Mouse (Mus musculus) limb, embryonic 11.5 days (tissue): ENCODE data around the gene Nip7. TPM values are rescaled to one million over a fixed set of nuclear protein-coding genes. Genes with fewer than 3 reads are reported as not detected.
A peak's percentile ranks its signal among the peaks of the same experiment; 100 is the strongest.

Source experiments
- ATAC-seq: fragments of 200-750 bp; cut with Nextera tagmentation; 2 replicates; pipeline ENCODE4 v1.8.0; 2017; ENCODE audit warnings: low read depth; ENCODE audit not compliant: insufficient number of reproducible peaks, low FRiP score, low TSS enrichment
- DNase-seq: peaks from one replicate; pipeline ENCODE4 v3.0.0-alpha.2; 2015; ENCODE audit warnings: low spot score
- H3K27ac ChIP-seq: fragments of 300-500 bp; sonication (generic); replicated peaks from 2 replicates; pipeline ENCODE4 v1.5.1; 2014; ENCODE audit warnings: low read depth, mild to moderate bottlenecking, low read length
- H3K27me3 ChIP-seq: fragments of 300-500 bp; sonication (generic); 2 replicates; pipeline ENCODE4 v1.6.1; 2014; ENCODE audit warnings: mild to moderate bottlenecking, low read length, mixed read lengths; ENCODE audit not compliant: control insufficient read depth, insufficient read depth
- H3K36me3 ChIP-seq: fragments of 300-500 bp; sonication (generic); 2 replicates; pipeline ENCODE4 v1.6.1; 2014; ENCODE audit warnings: mild to moderate bottlenecking, low read length, moderate library complexity, mixed read lengths; ENCODE audit not compliant: control insufficient read depth, insufficient read depth
- H3K4me1 ChIP-seq: fragments of 300-500 bp; sonication (generic); 2 replicates; pipeline ENCODE4 v1.6.1; 2014; ENCODE audit warnings: low read length, mixed read lengths; ENCODE audit not compliant: control insufficient read depth, insufficient read depth
- H3K4me2 ChIP-seq: fragments of 300-500 bp; sonication (generic); 2 replicates; pipeline ENCODE4 v1.6.1; 2014; ENCODE audit warnings: low read depth, mild to moderate bottlenecking, moderate library complexity; ENCODE audit not compliant: severe bottlenecking
- H3K4me3 ChIP-seq: fragments of 300-500 bp; sonication (generic); 2 replicates; pipeline ENCODE4 v1.5.1; 2014; ENCODE audit warnings: low read depth, low read length
- H3K9ac ChIP-seq: fragments of 300-500 bp; sonication (generic); 2 replicates; pipeline ENCODE4 v1.6.1; 2014; ENCODE audit warnings: mild to moderate bottlenecking, low read length
- H3K9me3 ChIP-seq: fragments of 300-500 bp; sonication (generic); 2 replicates; pipeline ENCODE4 v1.6.1; 2016; ENCODE audit warnings: low read length; ENCODE audit not compliant: control insufficient read depth
- WGBS: fragments of 180-500 bp; shearing (Covaris S2); extraction: QIAGEN DNeasy Blood & Tissue Kit; methylation state at CpG from one replicate; pipeline ENCODE4 v1.1.7; 2014; 5-methylcytosine and 5-hydroxymethylcytosine counted together
- polyA plus RNA-seq: library from polyadenylated mRNA; unstranded; fragments of >200 nt; fragmentation: Nextera tagmentation; extraction: Ambion mirVana; gene quantifications from 2 replicates; pipeline ENCODE4 v1.2.1, GENCODE M21; 2014

The Nip7 gene
- polyA plus RNA-seq, 1 experiment from 2014 or later, result 119 TPM

- Histone ChIP-seq H3K4me2 (peak overlapping the region; percentile 71; the same call in 1 of the 2 replicates), H3K9me3 (no peaks in the 10 kb centered on the region), H3K4me1 (no peaks in the 10 kb centered on the region), H3K9ac (no peak overlapping the region), H3K27me3 (no peaks in the 10 kb centered on the region), H3K27ac (peak overlapping the region; percentile 88; the same call in 1 of the 2 replicates), H3K36me3 (peaks cover 42% of the 10 kb centered on the region), H3K4me3 (peak overlapping the region; percentile 83; the same call in 1 of the 2 replicates)
- DNase-seq (no peak), ATAC-seq (no peak)
- WGBS, result 98% methylated on average over 4 of the region's 4 CpGs
These were observed 7.2 kb upstream of the Nip7 start for GRCm38 (mm10) chr8:107049480-107049879.

GRCm38 (mm10) chr8:107052046-107052445, 4.6 kb upstream of the Nip7 start:
- H3K9ac ChIP-seq, result no peak overlapping the region
- WGBS, result 96% methylated on average over 8 of the region's 8 CpGs
- no peaks in the 10 kb centered on the region for H3K4me1 ChIP-seq
- no peak overlapping the region for H3K4me2 ChIP-seq
- no peaks in the 10 kb centered on the region for H3K27me3 ChIP-seq
- DNase-seq (no peak), ATAC-seq (no peak)
- no peak overlapping the region for H3K4me3 ChIP-seq
- no peaks in the 10 kb centered on the region for H3K9me3 ChIP-seq
- peaks cover 27% of the 10 kb centered on the region for H3K36me3 ChIP-seq
- H3K27ac ChIP-seq, result no peak overlapping the region

DNA sequence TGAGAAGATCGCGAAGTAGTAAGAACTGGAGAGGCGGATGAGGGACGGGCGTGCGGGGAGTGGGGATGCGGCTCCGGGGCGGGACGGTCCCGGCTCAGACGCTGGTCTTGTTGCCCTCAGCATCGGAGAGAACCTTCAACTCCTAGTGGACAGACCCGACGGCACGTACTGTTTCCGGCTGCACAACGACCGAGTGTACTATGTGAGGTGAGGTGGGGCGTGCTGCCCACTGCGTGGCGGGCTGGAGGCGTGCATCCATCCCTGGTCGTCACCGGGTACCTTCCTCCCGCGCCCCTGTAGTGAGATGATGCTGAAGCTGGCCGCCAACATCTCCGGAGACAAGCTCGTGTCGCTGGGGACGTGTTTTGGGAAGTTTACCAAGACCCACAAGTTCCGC, 294 bp downstream of the Nip7 start:
- Histone ChIP-seq H3K27me3 (no peaks in the 10 kb centered on the region), H3K4me1 (peaks cover 5% of the 10 kb centered on the region; the same call in 1 of the 2 replicates), H3K4me2 (peak overlapping the region; percentile 92), H3K9me3 (no peaks in the 10 kb centered on the region), H3K9ac (peak overlapping the region; percentile 55), H3K4me3 (peak overlapping the region; percentile 79), H3K36me3 (peaks cover 19% of the 10 kb centered on the region), H3K27ac (no peak overlapping the region)
- DNase-seq, result no peak
- WGBS, result 0% methylated on average over 33 of the region's 33 CpGs
- peak; percentile 65; the same call in 1 of the 2 replicates for ATAC-seq

DNA sequence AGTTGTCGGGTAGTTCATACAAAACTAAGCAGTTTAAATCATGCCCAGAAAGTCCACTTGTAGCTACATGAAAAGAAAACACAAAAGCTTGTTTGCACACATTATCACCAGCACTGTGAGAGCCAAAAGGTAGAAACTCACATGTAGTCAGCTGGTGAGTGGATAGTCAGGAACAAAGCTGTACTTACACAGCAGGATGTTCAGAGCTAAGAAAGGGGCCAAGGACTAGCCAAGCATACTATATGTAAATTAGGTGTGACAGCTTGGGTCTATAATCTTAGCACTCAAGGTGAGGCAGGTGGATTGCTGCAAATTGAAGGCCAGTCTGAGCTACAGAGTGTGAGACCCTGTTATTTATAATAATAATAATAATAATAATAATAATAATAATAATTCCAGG, 5.9 kb downstream of the Nip7 start:
- DNase-seq, result no peak
- Histone ChIP-seq H3K4me2 (no peak overlapping the region), H3K36me3 (peaks cover 6% of the 10 kb centered on the region), H3K27me3 (no peaks in the 10 kb centered on the region), H3K27ac (no peak overlapping the region), H3K9me3 (no peaks in the 10 kb centered on the region), H3K4me1 (peaks cover 2% of the 10 kb centered on the region; the same call in 1 of the 2 replicates), H3K9ac (no peak overlapping the region), H3K4me3 (no peak overlapping the region)
- WGBS, result 88% methylated on average over 1 of the region's 1 CpGs
- ATAC-seq, result no peak

DNA sequence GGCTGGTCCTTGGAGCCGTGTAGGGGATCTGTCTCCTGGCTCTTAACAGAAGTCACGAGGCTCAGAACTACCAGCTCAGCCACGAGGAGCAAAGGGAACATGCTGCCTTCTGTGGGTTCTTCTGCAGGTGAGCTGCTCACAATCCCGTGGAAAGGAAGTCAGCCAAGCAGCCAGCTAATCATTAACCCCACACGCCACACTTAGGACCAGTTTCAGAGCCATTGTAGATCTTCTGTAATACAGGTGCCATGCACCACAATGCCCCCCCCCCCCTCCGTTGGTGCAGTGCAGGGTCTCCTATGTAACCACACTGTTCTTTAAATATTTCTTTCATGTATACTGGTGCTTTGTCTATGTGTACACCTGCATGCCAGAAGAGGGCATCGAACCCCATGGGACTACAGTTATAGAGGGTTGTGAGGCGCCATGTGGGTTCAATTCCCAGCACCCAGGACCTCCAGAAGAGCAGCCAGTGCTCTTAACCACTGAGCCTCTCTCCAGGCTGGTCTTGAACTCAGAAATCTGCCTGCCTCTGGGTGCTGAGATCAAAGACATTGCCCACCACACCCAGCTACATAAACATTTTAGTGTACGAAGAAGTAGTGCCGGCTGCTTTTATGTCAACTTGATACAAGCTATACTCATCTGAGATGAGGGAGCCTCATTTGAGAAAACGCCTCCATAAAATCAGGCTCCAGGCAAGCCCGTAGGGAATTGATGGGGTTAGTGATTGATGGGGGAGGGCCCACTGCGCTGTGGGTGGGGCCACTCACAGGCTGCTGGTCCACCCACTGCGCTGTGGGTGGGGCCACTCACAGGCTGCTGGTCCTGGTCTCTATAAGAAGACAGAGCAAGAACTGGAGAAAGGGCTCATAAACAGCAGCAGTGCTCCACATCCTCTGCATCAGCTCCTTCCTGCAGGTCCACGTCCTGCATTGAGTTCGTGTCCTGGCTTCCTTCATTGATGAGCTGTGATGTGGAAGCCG, 9.1 kb downstream of the Nip7 start, which contains the start of gene Tmed6:
TSS of gene Tmed6 (minus strand) at position 134 of the 986 bp plus-strand sequence.
- no peak for ATAC-seq
- no peak within 1 kb of the TSS for H3K9ac ChIP-seq
- no peak within 1 kb of the TSS for H3K4me2 ChIP-seq
- H3K4me1 ChIP-seq, result no peaks in the 10 kb centered on the region
- no peaks in the 10 kb centered on the region for H3K27me3 ChIP-seq
- H3K4me3 ChIP-seq, result no peak within 1 kb of the TSS
- 63% methylated on average over 17 of the region's 17 CpGs for WGBS
- no peaks in the 10 kb centered on the region for H3K9me3 ChIP-seq
- DNase-seq, result no peak
- no peaks in the 10 kb centered on the region for H3K36me3 ChIP-seq
- no peak within 1 kb of the TSS for H3K27ac ChIP-seq

DNA sequence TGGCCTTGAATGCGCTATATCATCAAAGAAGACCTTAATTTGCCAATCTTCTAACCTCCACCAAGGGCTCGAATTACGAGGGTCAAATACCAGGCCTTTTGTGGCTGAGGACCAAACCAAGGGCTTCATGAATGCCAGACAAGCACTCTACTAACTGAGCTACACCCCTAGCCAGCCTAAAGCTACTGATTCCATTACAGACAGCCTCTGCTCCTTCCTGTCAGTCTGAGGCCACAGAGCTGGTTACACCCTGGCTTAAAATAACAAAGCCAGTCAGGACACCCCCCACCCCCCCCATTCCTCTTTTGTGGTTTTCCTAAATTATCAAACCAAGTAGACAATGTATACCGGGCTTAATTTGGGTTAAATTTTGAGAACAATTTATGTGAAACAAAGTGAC, 17.0 kb downstream of the Nip7 start:
- Histone ChIP-seq H3K4me3 (no peak overlapping the region), H3K4me1 (no peaks in the 10 kb centered on the region; the same call in 1 of the 2 replicates), H3K36me3 (peaks cover 21% of the 10 kb centered on the region), H3K9ac (no peak overlapping the region), H3K27me3 (no peaks in the 10 kb centered on the region), H3K27ac (no peak overlapping the region), H3K9me3 (no peaks in the 10 kb centered on the region), H3K4me2 (no peak overlapping the region)
- no peak for DNase-seq
- no peak for ATAC-seq
- 79% methylated on average over 4 of the region's 4 CpGs for WGBS

- H3K36me3 ChIP-seq, result peaks cover 21% of the 10 kb centered on the region
- no peak overlapping the region for H3K4me2 ChIP-seq
- no peaks in the 10 kb centered on the region; the same call in 1 of the 2 replicates for H3K4me1 ChIP-seq
- DNase-seq, result no peak
- WGBS, result 91% methylated on average over 1 of the region's 1 CpGs
- H3K9ac ChIP-seq, result no peak overlapping the region
- no peak for ATAC-seq
- H3K27ac ChIP-seq, result no peak overlapping the region
- no peaks in the 10 kb centered on the region for H3K27me3 ChIP-seq
- H3K9me3 ChIP-seq, result no peaks in the 10 kb centered on the region
- no peak overlapping the region for H3K4me3 ChIP-seq
These were observed 17.5 kb downstream of the Nip7 start for GRCm38 (mm10) chr8:107074128-107074527.

DNA sequence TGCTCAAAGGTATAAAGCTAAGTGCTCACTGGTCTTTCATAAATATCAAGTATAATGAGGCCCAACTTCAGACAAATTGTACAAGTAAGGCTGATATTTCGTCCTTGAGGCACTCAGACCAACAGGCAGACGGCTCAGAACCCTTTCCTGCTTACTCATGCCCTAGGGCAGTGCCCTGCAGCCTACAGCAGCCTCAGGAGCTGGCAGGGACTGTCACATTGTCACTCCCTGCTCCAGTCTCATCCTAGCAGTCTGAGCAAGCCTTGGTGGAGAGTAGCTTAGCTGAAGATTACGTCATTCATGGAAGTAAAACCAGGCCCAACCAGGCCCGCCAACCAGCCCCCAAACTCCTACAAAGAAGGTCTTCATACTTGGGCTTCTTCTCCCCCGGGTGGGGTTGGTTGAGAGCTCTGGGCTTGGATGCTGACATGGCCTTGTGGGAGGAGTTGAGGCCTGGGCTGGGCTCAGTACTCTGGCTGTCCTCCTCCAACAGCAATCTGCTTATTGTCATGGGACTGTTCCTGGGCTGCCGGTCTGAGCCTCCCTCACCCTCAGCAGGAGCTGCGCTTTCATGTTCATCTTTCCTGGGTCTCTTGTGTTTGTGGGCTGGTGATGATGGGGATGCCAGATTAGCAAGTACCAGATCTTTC, 19.7 kb downstream of the Nip7 start:
- Histone ChIP-seq H3K36me3 (peaks cover 24% of the 10 kb centered on the region), H3K27me3 (no peaks in the 10 kb centered on the region), H3K27ac (no peak overlapping the region), H3K4me1 (no peaks in the 10 kb centered on the region; the same call in 1 of the 2 replicates), H3K4me2 (no peak overlapping the region), H3K9ac (no peak overlapping the region), H3K9me3 (no peaks in the 10 kb centered on the region), H3K4me3 (no peak overlapping the region)
- ATAC-seq, result no peak
- WGBS, result 92% methylated on average over 7 of the region's 7 CpGs
- DNase-seq, result no peak
